Mouse (Mus musculus) lung, postnatal 0 days (tissue): ENCODE data around the gene Flywch2.
A peak's percentile ranks its signal among the peaks of the same experiment; 100 is the strongest.

ENCODE experiments used
- CTCF ChIP-seq: IDR thresholded peaks from 2 replicates; pipeline ENCODE4 v1.5.1; 2016; ENCODE audit warnings: antibody characterized with exemption, mild to moderate bottlenecking
- EP300 ChIP-seq: IDR thresholded peaks from 2 replicates; pipeline ENCODE4 v1.6.1; 2016; ENCODE audit warnings: antibody characterized with exemption, mild to moderate bottlenecking, control low read depth

DNA sequence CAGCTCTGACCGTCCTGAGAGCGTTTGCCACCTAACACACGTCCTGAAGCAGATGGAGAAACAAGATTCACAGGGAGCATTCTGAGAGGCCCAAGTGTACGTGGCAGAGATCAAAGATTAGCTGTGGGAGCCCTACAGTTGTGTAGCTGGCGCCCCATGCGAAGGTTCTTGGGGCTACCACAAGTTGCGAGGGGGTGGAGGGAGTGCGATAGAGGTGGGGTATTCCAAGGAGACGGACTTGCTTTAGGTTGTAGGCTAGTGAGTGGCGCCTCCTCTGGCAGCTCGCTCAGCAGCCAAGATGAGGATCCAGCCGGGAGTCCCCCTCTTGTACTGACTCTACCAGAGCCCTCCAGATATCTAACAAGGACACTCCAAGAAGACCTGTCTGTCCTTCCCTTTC, 39.6 kb downstream of the Flywch2 start:
- TF ChIP-seq CTCF = peak; percentile 60
- no peak for TF ChIP-seq EP300
